In genomic region chr13:37827263-37827995, GRCm38 (mm10) we compare ENCODE assay signal across 8 mouse cellular contexts. TPM values are rescaled to one million over a fixed set of nuclear protein-coding genes. Genes with fewer than 3 reads are reported as not detected.
DNase-seq lines count a peak whose midpoint lies in the region; ATAC-seq and TF ChIP-seq lines count a peak whose summit lies in the region.

No protein-coding gene starts in this region.

- TF ChIP-seq POLR2A in brain, embryonic 14.5 days (IDR thresholded peaks at IDR 0.05; ENCODE audit: borderline replicate concordance, extremely low read depth, insufficient read depth, insufficient read length, poor library complexity, severe bottlenecking), result no peak

- TF ChIP-seq CTCF in brain, embryonic 14.5 days (IDR thresholded peaks at IDR 0.05; ENCODE audit: borderline replicate concordance, extremely low read depth, insufficient read depth, insufficient read length), result no peak

- peak overlapping the region; percentile 85 for H3K27ac ChIP-seq in liver, embryonic 15.5 days (replicated peaks)
- peak overlapping the region; percentile 20; the same call in 1 of the 2 replicates for H3K27ac ChIP-seq in neural tube, embryonic 12.5 days

- H3K4me2 ChIP-seq in liver, embryonic 15.5 days, result peak overlapping the region; percentile 100
- peak overlapping the region; percentile 95 for H3K4me2 ChIP-seq in neural tube, embryonic 12.5 days (replicated peaks)

- H3K9me3 ChIP-seq in liver, embryonic 15.5 days (replicated peaks), result no peaks in the 10 kb centered on the region
- no peaks in the 10 kb centered on the region for H3K9me3 ChIP-seq in neural tube, embryonic 12.5 days

- peak; percentile 30 for DNase-seq in layer of hippocampus, adult 11-12 months (ENCODE audit: low spot score)
- DNase-seq in layer of hippocampus, adult 18-20 months (ENCODE audit: low spot score in 2 of 2), result no peak
- peak; percentile 55 for DNase-seq in brain, embryonic 14.5 days (ENCODE audit: low read depth)
- peak; percentile 73 for DNase-seq in gastrocnemius, postnatal 25 days
- peak; percentile 62 for DNase-seq in testis, postnatal 14 days (ENCODE audit: low spot score)

- no peaks in the 10 kb centered on the region for H3K27me3 ChIP-seq in liver, embryonic 15.5 days
- peaks cover 23% of the 10 kb centered on the region for H3K27me3 ChIP-seq in neural tube, embryonic 12.5 days (replicated peaks)

- H3K36me3 ChIP-seq in liver, embryonic 15.5 days (replicated peaks), result no peaks in the 10 kb centered on the region
- H3K36me3 ChIP-seq in neural tube, embryonic 12.5 days, result no peaks in the 10 kb centered on the region

- WGBS in liver, embryonic 15.5 days (ENCODE audit: insufficient replicate concordance), result under 1% methylated on average over 69 of the region's 69 CpGs
- under 1% methylated on average over 69 of the region's 69 CpGs for WGBS in neural tube, embryonic 12.5 days

- H3K4me3 ChIP-seq in liver, embryonic 15.5 days (replicated peaks), result peak overlapping the region; percentile 86
- H3K4me3 ChIP-seq in neural tube, embryonic 12.5 days, result peak overlapping the region; percentile 72

- ATAC-seq in inflammation-experienced regulatory T-cells, adult 6 months, result peak; percentile 34
- peak; percentile 41 for ATAC-seq in liver, embryonic 15.5 days (ENCODE audit: insufficient read depth)
- ATAC-seq in neural tube, embryonic 12.5 days (ENCODE audit: low FRiP score, low read depth), result peak; percentile 23

- peaks cover 71% of the 10 kb centered on the region for H3K4me1 ChIP-seq in liver, embryonic 15.5 days (replicated peaks)
- H3K4me1 ChIP-seq in neural tube, embryonic 12.5 days, result peaks cover 41% of the 10 kb centered on the region

- H3K9ac ChIP-seq in liver, embryonic 15.5 days, result peak overlapping the region; percentile 66
- peak overlapping the region; percentile 77 for H3K9ac ChIP-seq in neural tube, embryonic 12.5 days

RNA-seq across cellular contexts. Expression of gene Rreb1, which starts 49.2 kb away (rescaled TPM):
- total RNA-seq in layer of hippocampus, adult 18-20 months (2021), result 10 to 100 TPM; 75.1 to 85.3 TPM
- polyA plus RNA-seq in brain, embryonic 14.5 days (2012; rRNA removed), result 5.2 and 8.0 TPM in 2 replicates
- 10 to 100 TPM; 23.5 to 24.0 TPM for total RNA-seq in gastrocnemius, postnatal 25 days (2021)
- polyA plus RNA-seq in inflammation-experienced regulatory T-cells, adult 6 months (2017; shearing (Covaris generic)), result 1 to 10 TPM in 2 of 3 experiments, under 1 TPM in 1; 0.91 to 6.8 (median 5.0) TPM
- polyA plus RNA-seq in liver, embryonic 15.5 days (2015; fragmentation: Nextera tagmentation; extraction: Ambion mirVana), result 5.0 and 5.4 TPM in 2 replicates
- 3.9 and 5.2 TPM in 2 replicates for polyA plus RNA-seq in neural tube, embryonic 12.5 days (2016; fragmentation: Nextera tagmentation; extraction: Ambion mirVana)

Comparison
In these comparisons a context has a peak if more than half of its experiments do, and no peak if none do; other contexts are left out.
1. DNase-seq: peak in layer of hippocampus, adult 11-12 months (single experiment), brain, embryonic 14.5 days (single experiment), gastrocnemius, postnatal 25 days (single experiment) and testis, postnatal 14 days (single experiment); none in layer of hippocampus, adult 18-20 months (0 of 2).
2. Peak in every context shown above with its lines, with median percentiles within 50 percentile points of each other: ATAC-seq.